Mouse (Mus musculus) CH12.LX (cell line): Measurements from ENCODE around the gene Btbd1. TPM values are rescaled to one million over a fixed set of nuclear protein-coding genes. Genes with fewer than 3 reads are reported as not detected.

Source experiments
- DNase-seq: peaks from one replicate; pipeline ENCODE4 v3.0.0-alpha.2; 2013; ENCODE audit errors: extremely low read depth
- H3K27ac ChIP-seq: 2 replicates; pipeline ENCODE4 v1.5.1; 2012; ENCODE audit warnings: low read depth, mild to moderate bottlenecking, control low read depth, moderate library complexity; ENCODE audit not compliant: insufficient read depth
- H3K27me3 ChIP-seq: replicated peaks from 2 replicates; pipeline ENCODE3; 2012; ENCODE audit warnings: inconsistent platforms
- H3K36me3 ChIP-seq, 2 experiments: replicated peaks in 1 of 2; 2 replicates each; pipeline versions ENCODE3 to v1.6.1; 2012; ENCODE audit warnings: inconsistent platforms in 1 of 2, low read length in 1 of 2, mild to moderate bottlenecking in 1 of 2, mixed read lengths in 1 of 2, moderate library complexity in 1 of 2; ENCODE audit not compliant: control insufficient read depth in 1 of 2, insufficient read depth in 1 of 2
- H3K4me1 ChIP-seq, 2 experiments: 2 replicates each; pipeline ENCODE4 v1.6.1; 2012; ENCODE audit warnings: inconsistent platforms in 1 of 2, moderate library complexity in 1 of 2; ENCODE audit not compliant: insufficient read depth in 2 of 2, control insufficient read depth in 1 of 2
- H3K4me2 ChIP-seq: 2 replicates; pipeline ENCODE4 v1.6.1; 2012; ENCODE audit warnings: low read depth, mild to moderate bottlenecking, control low read depth; ENCODE audit not compliant: poor library complexity, insufficient read depth, severe bottlenecking
- H3K4me3 ChIP-seq, 3 experiments: fragments of 150-350 bp in 1 of 3; sonication (generic) in 1 of 3; replicated peaks in 1 of 3; 2 replicates each; pipeline versions ENCODE3 to v1.5.1; 2011 to 2012; ENCODE audit warnings: low read depth in 2 of 3, low read length in 2 of 3, mild to moderate bottlenecking in 2 of 3, moderate library complexity in 2 of 3, control low read depth in 1 of 3, improper control_type of control experiment in 1 of 3, inconsistent platforms in 1 of 3, mixed read lengths in 1 of 3; ENCODE audit not compliant: poor library complexity in 1 of 3
- H3K79me2 ChIP-seq: replicated peaks from 2 replicates; pipeline ENCODE4 v1.6.1; 2012; ENCODE audit warnings: mild to moderate bottlenecking, moderate library complexity; ENCODE audit not compliant: control insufficient read depth, poor library complexity, insufficient read depth, severe bottlenecking; ENCODE audit errors: extremely low read depth
- H3K9ac ChIP-seq: 2 replicates; pipeline ENCODE4 v1.6.1; 2012; ENCODE audit warnings: low read depth, mild to moderate bottlenecking, control low read depth, moderate library complexity; ENCODE audit not compliant: insufficient read depth
- H3K9me3 ChIP-seq: replicated peaks from 2 replicates; pipeline ENCODE3; 2012; ENCODE audit warnings: low read length, inconsistent platforms, mixed read lengths
- BHLHE40 ChIP-seq: IDR thresholded peaks from 2 replicates; pipeline ENCODE4 v1.6.1; 2011; ENCODE audit warnings: mild to moderate bottlenecking, low read depth, low read length, improper control_type of control experiment
- EP300 ChIP-seq: IDR thresholded peaks from 2 replicates; pipeline ENCODE4 v1.6.1; 2011; ENCODE audit warnings: low read length, improper control_type of control experiment
- ETS1 ChIP-seq: conservative IDR thresholded peaks from 2 replicates; pipeline ENCODE4 v1.6.1; 2012; ENCODE audit warnings: low read depth, mild to moderate bottlenecking, inconsistent platforms, low read length, improper control_type of control experiment, moderate library complexity
- GABPA ChIP-seq: IDR thresholded peaks from 2 replicates; pipeline ENCODE4 v1.6.1; 2012; ENCODE audit warnings: low read depth, low read length, improper control_type of control experiment, inconsistent platforms; ENCODE audit not compliant: insufficient replicate concordance
- HCFC1 ChIP-seq: IDR thresholded peaks from 2 replicates; pipeline ENCODE4 v1.6.1; 2012; ENCODE audit warnings: low read depth, mild to moderate bottlenecking, inconsistent platforms, low read length, improper control_type of control experiment
- IRF4 ChIP-seq: IDR thresholded peaks from 2 replicates; pipeline ENCODE4 v1.6.1; 2014; ENCODE audit warnings: low read depth, mild to moderate bottlenecking, inconsistent platforms, low read length, improper control_type of control experiment
- JUND ChIP-seq: conservative IDR thresholded peaks from 2 replicates; pipeline ENCODE4 v1.6.1; 2011; ENCODE audit warnings: low read depth, low read length, improper control_type of control experiment
- MAFK ChIP-seq: IDR thresholded peaks from 2 replicates; pipeline ENCODE4 v1.6.1; 2011; ENCODE audit warnings: low read length, improper control_type of control experiment; ENCODE audit not compliant: insufficient replicate concordance
- MAX ChIP-seq: IDR thresholded peaks from 2 replicates; pipeline ENCODE4 v1.6.1; 2011; ENCODE audit warnings: low read length, improper control_type of control experiment
- MAZ ChIP-seq: IDR thresholded peaks from 2 replicates; pipeline ENCODE4 v1.6.1; 2012; ENCODE audit warnings: low read depth, mild to moderate bottlenecking, inconsistent platforms, low read length, improper control_type of control experiment, moderate library complexity
- MEF2A ChIP-seq: IDR thresholded peaks from 2 replicates; pipeline ENCODE4 v1.6.1; 2014; ENCODE audit warnings: low read depth, mild to moderate bottlenecking, inconsistent platforms, low read length, improper control_type of control experiment, borderline replicate concordance
- MXI1 ChIP-seq: IDR thresholded peaks from 2 replicates; pipeline ENCODE4 v1.6.1; 2011; ENCODE audit warnings: mild to moderate bottlenecking, low read depth, low read length, improper control_type of control experiment
- NRF1 ChIP-seq: IDR thresholded peaks from 2 replicates; pipeline ENCODE4 v1.6.1; 2014; ENCODE audit warnings: low read depth, mild to moderate bottlenecking, inconsistent platforms, low read length, improper control_type of control experiment, moderate library complexity
- PAX5 ChIP-seq: IDR thresholded peaks from 2 replicates; pipeline ENCODE4 v1.6.1; 2012; ENCODE audit warnings: low read length, inconsistent platforms, mixed read lengths
- POLR2AphosphoS2 ChIP-seq: IDR thresholded peaks from 2 replicates; pipeline ENCODE4 v1.6.1; 2011; ENCODE audit warnings: low read depth, low read length, improper control_type of control experiment
- RCOR1 ChIP-seq: conservative IDR thresholded peaks from 2 replicates; pipeline ENCODE4 v1.6.1; 2012; ENCODE audit warnings: low read depth, mild to moderate bottlenecking, inconsistent platforms, low read length, improper control_type of control experiment
- SIN3A ChIP-seq: IDR thresholded peaks from 2 replicates; pipeline ENCODE4 v1.6.1; 2012; ENCODE audit warnings: low read length, improper control_type of control experiment, inconsistent platforms
- TBP ChIP-seq: conservative IDR thresholded peaks from 2 replicates; pipeline ENCODE4 v1.6.1; 2011; ENCODE audit warnings: low read depth, low read length, improper control_type of control experiment
- TCF12 ChIP-seq: IDR thresholded peaks from 2 replicates; pipeline ENCODE4 v1.6.1; 2014; ENCODE audit warnings: low read depth, mild to moderate bottlenecking, inconsistent platforms, low read length, improper control_type of control experiment
- USF2 ChIP-seq: conservative IDR thresholded peaks from 2 replicates; pipeline ENCODE4 v1.6.1; 2011; ENCODE audit warnings: low read depth, low read length, improper control_type of control experiment
- ZKSCAN1 ChIP-seq: IDR thresholded peaks from 2 replicates; pipeline ENCODE4 v1.6.1; 2012; ENCODE audit warnings: low read depth, inconsistent platforms, low read length, improper control_type of control experiment, borderline replicate concordance
- ZMIZ1 ChIP-seq: IDR thresholded peaks from 2 replicates; pipeline ENCODE4 v1.6.1; 2012; ENCODE audit warnings: low read depth, mild to moderate bottlenecking, inconsistent platforms, low read length, improper control_type of control experiment
- ZNF384 ChIP-seq: IDR thresholded peaks from 2 replicates; pipeline ENCODE4 v1.6.1; 2012; ENCODE audit warnings: low read depth, low read length, improper control_type of control experiment, inconsistent platforms
- dilution Hi-C: fragments of 300-500 bp; cut with MboI; formaldehyde crosslinking; loops from 2 replicates; pipeline ENCODE4 v1.14.3; 2020; ENCODE audit warnings: low sequenced_read_pairs; ENCODE audit not compliant: extremely low pct_unique_long_range_greater_than_20kb, extremely low pct_ligation_motif_present
- in situ Hi-C: fragments of 300-500 bp; cut with MboI; formaldehyde crosslinking; loops from 3 replicates; pipeline ENCODE4 v1.14.3; 2019; ENCODE audit warnings: low sequenced_read_pairs, low pct_ligation_motif_present, low pct_unique_long_range_greater_than_20kb, mixed read lengths
- polyA plus RNA-seq: library from polyadenylated mRNA; unstranded; fragments of >175 nt; gene quantifications from 2 replicates; pipeline ENCODE4 v1.2.1, GENCODE M21; 2012; ENCODE audit warnings: low read depth; ENCODE audit not compliant: insufficient read length
- total RNA-seq, 2 experiments: library from RNA; depleted of rRNA; stranded (reverse); fragments of 300-350 nt in 1 of 2; fragments of >200 nt in 1 of 2; gene quantifications; 2 replicates each; pipeline ENCODE4 v1.2.3; 2012 to 2014

Btbd1 gene
- total and polyA plus RNA-seq, 3 experiments: 45.8 to 88.8 (median 67.1) TPM

- peak; percentile 41 for DNase-seq
- Histone ChIP-seq H3K27me3 (peaks cover 1% of the 10 kb centered on the region), H3K9ac (no peak overlapping the region), H3K79me2 (no peaks in the 10 kb centered on the region), H3K9me3 (no peaks in the 10 kb centered on the region)
- TF ChIP-seq MXI1 (0 out of 2 replicates have a peak, but pooled peaks have one; percentile 33), ZNF384 (peak; percentile 93), POLR2AphosphoS2 (no peak), ZKSCAN1 (peak; percentile 49; the same call in 1 of the 2 replicates), BHLHE40 (peak; percentile 29; the same call in 1 of the 2 replicates), GABPA (no peak), TCF12 (peak; percentile 53), RCOR1 (peak; percentile 75; the same call in 1 of the 2 replicates), USF2 (no peak), MAFK (no peak), HCFC1 (0 out of 2 replicates have a peak, but pooled peaks have one; percentile 27), JUND (no peak; the same call in 1 of the 2 replicates), MAX (no peak), ETS1 (peak; percentile 97), EP300 (peak; percentile 84), TBP (no peak), IRF4 (peak; percentile 96), PAX5 (no peak), MEF2A (peak; percentile 41; the same call in 1 of the 2 replicates), SIN3A (peak; percentile 36; the same call in 1 of the 2 replicates), MAZ (no peak), ZMIZ1 (no peak), NRF1 (no peak)
- TF ChIP-seq, all 38 proteins: peak for 12
- H3K4me2 ChIP-seq: 0 out of 2 replicates have a peak overlapping the region, but pooled peaks have one; percentile 19
- no peak overlapping the region for H3K27ac ChIP-seq
- no peaks in the 10 kb centered on the region for H3K36me3 ChIP-seq
- in situ Hi-C loops (no loop called here), dilution Hi-C loops (no loop called here)
- H3K4me3 ChIP-seq: no peak overlapping the region
- peaks cover 18 to 61% of the 10 kb centered on the region in 2 experiments for H3K4me1 ChIP-seq
These were observed 35.3 kb upstream of the Btbd1 start for GRCm38 (mm10) chr7:81864552-81864951.
